Mouse (Mus musculus): ENCODE measurements around the gene Klhl15.
"Not testable (repeated sequence)": the region's sequence is repeated elsewhere in the genome, so short reads cannot be mapped to it uniquely, and the experiment has no call there.

Gene Klhl15

GRCm38 (mm10) chrX:94234532-94235189 is at the start of gene Klhl15:
Gene Klhl15 (plus strand): TSS chrX:94234599.
- DNase-seq (ENCODE audit: low spot score in 2 of 2), result peak; percentile 80 to 81

- DNase-seq (ENCODE audit: low spot score in 2 of 2), result no peak
These were observed 49.2 kb upstream of the Klhl15 start for GRCm38 (mm10) chrX:94185156-94185555.

- not testable (repeated sequence) for DNase-seq (ENCODE audit: low spot score in 2 of 2)
These were observed 40.5 kb upstream of the Klhl15 start for GRCm38 (mm10) chrX:94193901-94194300.

GRCm38 (mm10) chrX:94197789-94198188 is 36.6 kb upstream of the Klhl15 start:
- DNase-seq (ENCODE audit: low spot score in 2 of 2), result peak in 1 of 2 experiments; percentile 61

GRCm38 (mm10) chrX:94212264-94212596 is 22.2 kb upstream of the Klhl15 start:
- no peak for DNase-seq (ENCODE audit: low spot score in 2 of 2)

- peak; percentile 74 to 89 for DNase-seq (ENCODE audit: low spot score in 2 of 2)
These were observed 21.6 kb upstream of the Klhl15 start, which contains the start of gene Eif2s3x for GRCm38 (mm10) chrX:94212597-94213321. Gene Eif2s3x (minus strand): TSS chrX:94212862.

GRCm38 (mm10) chrX:94213384-94213783 is 21.0 kb upstream of the Klhl15 start:
- DNase-seq (ENCODE audit: low spot score in 2 of 2), result no peak

- no peak for DNase-seq (ENCODE audit: low spot score in 2 of 2)
These were observed 967 bp upstream of the Klhl15 start for GRCm38 (mm10) chrX:94233432-94233831.

GRCm38 (mm10) chrX:94233936-94234531 is 365 bp upstream of the Klhl15 start:
- DNase-seq (ENCODE audit: low spot score in 2 of 2), result no peak

- DNase-seq (ENCODE audit: low spot score in 2 of 2), result peak; percentile 16 to 60
These were observed 774 bp downstream of the Klhl15 start for GRCm38 (mm10) chrX:94235190-94235555.

- DNase-seq (ENCODE audit: low spot score in 2 of 2), result no peak
These were observed 1.2 kb downstream of the Klhl15 start for GRCm38 (mm10) chrX:94235601-94236000.

- no peak for DNase-seq (ENCODE audit: low spot score in 2 of 2)
These were observed 54.5 kb downstream of the Klhl15 start for GRCm38 (mm10) chrX:94288923-94289322.

GRCm38 (mm10) chrX:94302928-94303327 is 68.5 kb downstream of the Klhl15 start:
- no peak for DNase-seq (ENCODE audit: low spot score in 2 of 2)

GRCm38 (mm10) chrX:94321036-94321902 is 86.9 kb downstream of the Klhl15 start:
- DNase-seq (ENCODE audit: low spot score in 2 of 2), result no peak

All from urinary bladder, postnatal 4 days (tissue).